9 mouse cellular contexts compared by ENCODE assay signal in the genomic region with DNA sequence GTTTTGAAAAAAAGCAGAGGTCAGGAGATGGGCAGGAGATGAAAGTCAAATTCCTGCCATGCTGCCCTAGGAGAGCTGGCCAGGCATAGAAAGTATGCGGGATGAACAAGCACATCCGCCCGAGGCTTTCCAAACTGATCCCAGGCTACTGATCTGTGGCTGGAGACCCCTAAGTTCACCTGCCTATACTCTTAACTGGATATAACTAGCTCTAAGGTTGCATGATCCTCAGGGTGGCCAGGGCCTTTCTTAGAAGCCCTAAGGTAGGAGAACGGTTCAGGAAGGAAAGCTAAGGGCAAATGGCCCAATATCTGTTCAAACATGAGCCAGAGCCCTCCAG. TPM values are rescaled to one million over a fixed set of nuclear protein-coding genes. Genes with fewer than 3 reads are reported as not detected.
A peak's percentile ranks its signal among the peaks of the same experiment; 100 is the strongest.
DNase-seq lines count a peak whose midpoint lies in the region; ATAC-seq and TF ChIP-seq lines count a peak whose summit lies in the region.
"Had no signal": no experiment of that assay in that cellular context is flagged by ENCODE, and none has a peak within 500 bp of the region (broad histone marks: within the 10 kb centered on the region; RNA-seq: fewer than 3 reads in every experiment).

No protein-coding gene starts in this region.

- intact Hi-C loops in heart, postnatal 36 days (cut with DNase I), result loop anchor here (2.0 kb wide), 1 partner anchor 76 kb away; no protein-coding TSS in a partner anchor
- intact Hi-C loops in left cerebral cortex, postnatal 36 days (cut with DNase I), result no loop called here

- peak overlapping the region; percentile 75 for H3K4me2 ChIP-seq in heart, postnatal 0 days (ENCODE audit: low read depth, low read length)
- peak overlapping the region; percentile 66 for H3K4me2 ChIP-seq in embryonic facial prominence, embryonic 12.5 days (replicated peaks)
- H3K4me2 ChIP-seq in intestine, embryonic 16.5 days (ENCODE audit: low read depth, low read length), result peak overlapping the region; percentile 69
- peak overlapping the region; percentile 59 for H3K4me2 ChIP-seq in midbrain, embryonic 15.5 days

- peaks cover 13% of the 10 kb centered on the region; the same call in 1 of the 2 replicates for H3K4me1 ChIP-seq in heart, postnatal 0 days (ENCODE audit: control insufficient read depth, insufficient read depth)
- H3K4me1 ChIP-seq in embryonic facial prominence, embryonic 12.5 days, result peaks cover 11% of the 10 kb centered on the region
- peaks cover 7% of the 10 kb centered on the region; the same call in 1 of the 2 replicates for H3K4me1 ChIP-seq in intestine, embryonic 16.5 days (ENCODE audit: control insufficient read depth, insufficient read depth, low read length)
- H3K4me1 ChIP-seq in midbrain, embryonic 15.5 days, result peaks cover 10% of the 10 kb centered on the region; the same call in 1 of the 2 replicates

- H3K27me3 ChIP-seq in heart, postnatal 0 days (ENCODE audit: control insufficient read depth, insufficient read depth, low read length), result no peaks in the 10 kb centered on the region
- no peaks in the 10 kb centered on the region for H3K27me3 ChIP-seq in embryonic facial prominence, embryonic 12.5 days
- no peaks in the 10 kb centered on the region for H3K27me3 ChIP-seq in intestine, embryonic 16.5 days (replicated peaks; ENCODE audit: control insufficient read depth, insufficient read depth, low read length)
- no peaks in the 10 kb centered on the region for H3K27me3 ChIP-seq in midbrain, embryonic 15.5 days (replicated peaks)

- peak; percentile 55 for DNase-seq in heart, postnatal 0 days (ENCODE audit: low spot score)
- no peak for DNase-seq in heart, postnatal 36 days
- DNase-seq in left cerebral cortex, postnatal 36 days (ENCODE audit: low spot score in 2 of 2), result no peak
- DNase-seq in adipocyte (ENCODE audit: low spot score), result no peak
- DNase-seq in cerebellum, postnatal 4 days (ENCODE audit: low spot score in 2 of 2), result no peak

- TF ChIP-seq EP300 in heart, postnatal 0 days (IDR thresholded peaks at IDR 0.05; ENCODE audit: low read depth), result no peak

- peak overlapping the region; percentile 51 for H3K4me3 ChIP-seq in heart, postnatal 0 days (ENCODE audit: low read depth, low read length)
- peak overlapping the region; percentile 42 for H3K4me3 ChIP-seq in embryonic facial prominence, embryonic 12.5 days
- H3K4me3 ChIP-seq in intestine, embryonic 16.5 days (ENCODE audit: low read length), result peak overlapping the region; percentile 54
- peak overlapping the region; percentile 36 for H3K4me3 ChIP-seq in midbrain, embryonic 15.5 days

- TF ChIP-seq CTCF in heart, postnatal 0 days (IDR thresholded peaks at IDR 0.05; ENCODE audit: low read depth), result no peak

- H3K36me3 ChIP-seq in heart, postnatal 0 days (replicated peaks; ENCODE audit: control insufficient read depth, insufficient read depth, low read length), result no peaks in the 10 kb centered on the region
- no peaks in the 10 kb centered on the region for H3K36me3 ChIP-seq in embryonic facial prominence, embryonic 12.5 days
- H3K36me3 ChIP-seq in intestine, embryonic 16.5 days (ENCODE audit: control insufficient read depth, insufficient read depth, low read length), result no peaks in the 10 kb centered on the region
- no peaks in the 10 kb centered on the region for H3K36me3 ChIP-seq in midbrain, embryonic 15.5 days (replicated peaks)

- H3K9me3 ChIP-seq in heart, postnatal 0 days (replicated peaks; ENCODE audit: control insufficient read depth, low read length), result no peaks in the 10 kb centered on the region
- H3K9me3 ChIP-seq in embryonic facial prominence, embryonic 12.5 days, result no peaks in the 10 kb centered on the region
- no peaks in the 10 kb centered on the region for H3K9me3 ChIP-seq in intestine, embryonic 16.5 days (ENCODE audit: control insufficient read depth, low read length)
- H3K9me3 ChIP-seq in midbrain, embryonic 15.5 days, result no peaks in the 10 kb centered on the region

- peak overlapping the region; percentile 54; the same call in 1 of the 2 replicates for H3K9ac ChIP-seq in heart, postnatal 0 days (replicated peaks; ENCODE audit: low read depth, low read length)
- H3K9ac ChIP-seq in embryonic facial prominence, embryonic 12.5 days, result peak overlapping the region; percentile 49; the same call in 1 of the 2 replicates
- H3K9ac ChIP-seq in intestine, embryonic 16.5 days (ENCODE audit: low read depth, low read length), result no peak overlapping the region
- H3K9ac ChIP-seq in midbrain, embryonic 15.5 days, result peak overlapping the region; percentile 35

- no peak overlapping the region for H3K27ac ChIP-seq in heart, postnatal 0 days (ENCODE audit: low read depth)
- H3K27ac ChIP-seq in embryonic facial prominence, embryonic 12.5 days, result peak overlapping the region; percentile 79; the same call in 1 of the 2 replicates
- no peak overlapping the region for H3K27ac ChIP-seq in intestine, embryonic 16.5 days (ENCODE audit: low read length)
- H3K27ac ChIP-seq in midbrain, embryonic 15.5 days, result no peak overlapping the region

- 9% methylated on average over 4 of the region's 4 CpGs for WGBS in heart, postnatal 0 days
- 15% methylated on average over 4 of the region's 4 CpGs for WGBS in embryonic facial prominence, embryonic 12.5 days
- WGBS in intestine, embryonic 16.5 days, result 18% methylated on average over 4 of the region's 4 CpGs
- 15% methylated on average over 4 of the region's 4 CpGs for WGBS in midbrain, embryonic 15.5 days

- no peak for ATAC-seq in heart, postnatal 0 days (ENCODE audit: insufficient read depth, low read depth)
- no peak; the same call in 1 of the 2 replicates for ATAC-seq in embryonic facial prominence, embryonic 12.5 days (ENCODE audit: insufficient number of reproducible peaks, insufficient read depth, low FRiP score, low TSS enrichment)
- ATAC-seq in intestine, embryonic 16.5 days, result no peak
- ATAC-seq in midbrain, embryonic 15.5 days (replicated peaks), result no peak
- ATAC-seq: inflammation-experienced regulatory T-cells, adult 6 months had no signal

RNA-seq across cellular contexts. Expression of a gene that starts 0.2 kb away (rescaled TPM):
- 6.6 and 7.0 TPM in 2 replicates for total RNA-seq in heart, postnatal 0 days (2014; rRNA removed; ENCODE audit: low replicate concordance)
- polyA plus RNA-seq in heart, postnatal 0 days (2015; fragmentation: Nextera tagmentation; extraction: Ambion mirVana), result 5.9 and 6.2 TPM in 2 replicates
- 1 to 10 TPM; 4.4 to 6.0 TPM for total RNA-seq in heart, postnatal 36 days (2021)
- polyA plus RNA-seq in embryonic facial prominence, embryonic 12.5 days (2016; fragmentation: Nextera tagmentation; extraction: Ambion mirVana), result 6.0 and 6.9 TPM in 2 replicates
- polyA plus RNA-seq in intestine, embryonic 16.5 days (2015; fragmentation: Nextera tagmentation; extraction: Ambion mirVana), result 10.8 and 12.1 TPM in 2 replicates
- polyA plus RNA-seq in midbrain, embryonic 15.5 days (2015; fragmentation: Nextera tagmentation; extraction: Ambion mirVana), result 3.9 TPM in 2 replicates
- 1 to 10 TPM; 1.3 to 1.4 TPM for total RNA-seq in left cerebral cortex, postnatal 36 days (2021)
